In the genomic region with DNA sequence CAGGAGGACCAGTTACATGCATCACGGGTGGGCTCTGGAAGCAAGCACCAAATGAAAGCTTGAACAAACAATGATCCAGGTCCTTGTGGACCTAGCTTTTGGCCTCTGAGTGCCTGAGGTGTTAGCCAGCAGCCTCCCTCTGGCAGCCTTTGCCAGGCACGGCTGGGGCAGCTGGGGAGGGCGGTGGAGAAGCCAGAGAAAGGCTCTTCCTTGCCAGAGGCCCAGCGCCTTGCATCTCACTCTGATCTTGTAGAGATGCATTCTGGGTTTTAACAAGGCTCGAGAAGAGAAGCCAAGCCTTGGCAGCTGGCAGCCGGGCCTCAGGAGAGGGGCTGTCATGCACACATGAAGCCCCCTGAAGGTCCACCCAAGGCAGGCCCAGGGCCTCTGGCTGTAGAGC, we compare ENCODE assay signal across 12 mouse cellular contexts. TPM values are rescaled to one million over a fixed set of nuclear protein-coding genes. Genes with fewer than 3 reads are reported as not detected.
DNase-seq lines count a peak whose midpoint lies in the region; ATAC-seq lines count a peak whose summit lies in the region.
"Had no signal": no experiment of that assay in that cellular context is flagged by ENCODE, and none has a peak within 500 bp of the region (broad histone marks: within the 10 kb centered on the region; RNA-seq: fewer than 3 reads in every experiment).

No protein-coding gene starts in this region.

- no peak overlapping the region for H3K4me2 ChIP-seq in embryonic facial prominence, embryonic 12.5 days (replicated peaks)
- no peak overlapping the region for H3K4me2 ChIP-seq in limb, embryonic 13.5 days (replicated peaks)
- H3K4me2 ChIP-seq: stomach, embryonic 15.5 days had no signal

- H3K36me3 ChIP-seq in embryonic facial prominence, embryonic 12.5 days = no peaks in the 10 kb centered on the region
- H3K36me3 ChIP-seq in embryonic facial prominence, embryonic 10.5 days (replicated peaks) = no peaks in the 10 kb centered on the region
- H3K36me3 ChIP-seq in limb, embryonic 13.5 days = no peaks in the 10 kb centered on the region
- H3K36me3 ChIP-seq: stomach, embryonic 15.5 days had no signal

- peak overlapping the region; percentile 20; the same call in 1 of the 2 replicates for H3K9ac ChIP-seq in embryonic facial prominence, embryonic 12.5 days
- no peak overlapping the region; the same call in 1 of the 2 replicates for H3K9ac ChIP-seq in limb, embryonic 13.5 days
- H3K9ac ChIP-seq: stomach, embryonic 15.5 days had no signal

- H3K9me3 ChIP-seq in embryonic facial prominence, embryonic 12.5 days = no peaks in the 10 kb centered on the region
- no peaks in the 10 kb centered on the region for H3K9me3 ChIP-seq in embryonic facial prominence, embryonic 10.5 days
- H3K9me3 ChIP-seq in limb, embryonic 13.5 days = no peaks in the 10 kb centered on the region
- H3K9me3 ChIP-seq: stomach, embryonic 15.5 days had no signal

- WGBS in embryonic facial prominence, embryonic 12.5 days = 69% methylated on average over 6 of the region's 6 CpGs
- WGBS in embryonic facial prominence, embryonic 10.5 days = 70% methylated on average over 6 of the region's 6 CpGs
- 68% methylated on average over 6 of the region's 6 CpGs for WGBS in limb, embryonic 13.5 days

- no peak for DNase-seq in embryonic facial prominence, embryonic 10.5 days (ENCODE audit: low spot score)
- DNase-seq in thymus, postnatal 14 days = peak; percentile 30
- DNase-seq in thymus, postnatal 10 days (ENCODE audit: low spot score in 2 of 2) = no peak
- DNase-seq in retina, embryonic 14.5 days (ENCODE audit: low spot score) = no peak
- no peak for DNase-seq in kidney, adult 9 months
- DNase-seq: embryo, embryonic 11 days had no signal

- ATAC-seq in embryonic facial prominence, embryonic 12.5 days (ENCODE audit: insufficient number of reproducible peaks, insufficient read depth, low FRiP score, low TSS enrichment) = no peak
- ATAC-seq in limb, embryonic 13.5 days (ENCODE audit: low FRiP score, low read depth) = no peak
- ATAC-seq in inflammation-experienced regulatory T-cells, adult 6 months = no peak
- ATAC-seq: intestine, postnatal 0 days; lung, postnatal 0 days had no signal

- no peak overlapping the region for H3K27ac ChIP-seq in embryonic facial prominence, embryonic 12.5 days
- no peak overlapping the region; the same call in 1 of the 2 replicates for H3K27ac ChIP-seq in embryonic facial prominence, embryonic 10.5 days (replicated peaks)
- peak overlapping the region; percentile 44; the same call in 1 of the 2 replicates for H3K27ac ChIP-seq in limb, embryonic 13.5 days
- H3K27ac ChIP-seq: stomach, embryonic 15.5 days had no signal

- H3K4me1 ChIP-seq in embryonic facial prominence, embryonic 12.5 days = peaks cover 83% of the 10 kb centered on the region
- H3K4me1 ChIP-seq in embryonic facial prominence, embryonic 10.5 days = peaks cover 86% of the 10 kb centered on the region
- peaks cover 87% of the 10 kb centered on the region for H3K4me1 ChIP-seq in limb, embryonic 13.5 days

- peaks cover 19% of the 10 kb centered on the region for H3K27me3 ChIP-seq in embryonic facial prominence, embryonic 12.5 days
- peaks cover 96% of the 10 kb centered on the region for H3K27me3 ChIP-seq in embryonic facial prominence, embryonic 10.5 days (replicated peaks; ENCODE audit: low read depth, poor library complexity, severe bottlenecking)
- peaks cover 73% of the 10 kb centered on the region for H3K27me3 ChIP-seq in limb, embryonic 13.5 days

- H3K4me3 ChIP-seq in embryonic facial prominence, embryonic 12.5 days = no peak overlapping the region
- no peak overlapping the region for H3K4me3 ChIP-seq in embryonic facial prominence, embryonic 10.5 days
- no peak overlapping the region for H3K4me3 ChIP-seq in limb, embryonic 13.5 days
- H3K4me3 ChIP-seq: stomach, embryonic 15.5 days had no signal

RNA-seq across cellular contexts. Expression of a gene that starts 34.8 kb away (rescaled TPM):
- polyA plus RNA-seq in embryonic facial prominence, embryonic 12.5 days (2016; fragmentation: Nextera tagmentation; extraction: Ambion mirVana) = 6.6 and 6.8 TPM in 2 replicates
- polyA plus RNA-seq in embryonic facial prominence, embryonic 10.5 days (2016; fragmentation: Nextera tagmentation; extraction: Ambion mirVana) = 2.5 and 2.9 TPM in 2 replicates
- 7.7 and 8.1 TPM in 2 replicates for polyA plus RNA-seq in limb, embryonic 13.5 days (2015; fragmentation: Nextera tagmentation; extraction: Ambion mirVana)
- under 1 TPM in 1 of 3 experiments, not detected in 2; 0.20 TPM for polyA plus RNA-seq in inflammation-experienced regulatory T-cells, adult 6 months (2017; shearing (Covaris generic))
